Mouse (Mus musculus) liver, embryonic 14 days (tissue): Measurements from ENCODE around the gene Olfr633. TPM values are rescaled to one million over a fixed set of nuclear protein-coding genes. Genes with fewer than 3 reads are reported as not detected.

Experiments
- polyA plus RNA-seq: library from polyadenylated mRNA; depleted of rRNA; stranded (reverse); fragments of >200 nt; gene quantifications from 2 replicates; pipeline ENCODE4 v1.2.3, GENCODE M21; 2012; rRNA removed

Gene Olfr633
- polyA plus RNA-seq = 0.02 and 0.09 TPM in 2 replicates

GRCm38 (mm10) chr7:103944137-103944536 is at the start of gene Olfr633:
Gene Olfr633 (plus strand): TSS chr7:103944437.

DNA sequence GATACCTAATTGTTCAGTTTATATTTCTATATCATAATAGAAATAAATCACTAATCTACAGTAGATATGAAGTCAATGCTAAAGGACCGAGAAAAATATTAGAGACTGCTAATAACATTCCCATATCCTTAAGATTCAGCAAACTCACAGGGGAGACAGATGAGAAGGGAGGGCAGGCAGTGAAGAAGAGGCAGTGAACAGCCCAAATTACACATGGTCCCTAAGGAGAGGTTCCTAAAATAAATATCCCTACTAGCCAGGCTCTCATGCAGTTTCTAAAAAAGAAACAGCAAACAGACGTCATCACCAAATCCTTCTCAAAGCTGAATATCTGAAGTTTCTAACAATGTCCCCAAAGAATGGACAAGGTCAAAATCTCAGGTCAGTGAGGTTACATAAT is 41.0 kb upstream of the Olfr633 start, which contains the start of gene Olfr65:
TSS of gene Olfr65 (plus strand) at position 301 of the 400 bp plus-strand sequence.

GRCm38 (mm10) chr7:103928525-103928924 is 15.7 kb upstream of the Olfr633 start, which contains the start of gene Olfr631:
Gene Olfr631 (plus strand): TSS chr7:103928825.

GRCm38 (mm10) chr7:103934264-103934663 is 10.0 kb upstream of the Olfr633 start, which contains the start of gene Olfr632:
Gene Olfr632 (plus strand): TSS chr7:103934347.

DNA sequence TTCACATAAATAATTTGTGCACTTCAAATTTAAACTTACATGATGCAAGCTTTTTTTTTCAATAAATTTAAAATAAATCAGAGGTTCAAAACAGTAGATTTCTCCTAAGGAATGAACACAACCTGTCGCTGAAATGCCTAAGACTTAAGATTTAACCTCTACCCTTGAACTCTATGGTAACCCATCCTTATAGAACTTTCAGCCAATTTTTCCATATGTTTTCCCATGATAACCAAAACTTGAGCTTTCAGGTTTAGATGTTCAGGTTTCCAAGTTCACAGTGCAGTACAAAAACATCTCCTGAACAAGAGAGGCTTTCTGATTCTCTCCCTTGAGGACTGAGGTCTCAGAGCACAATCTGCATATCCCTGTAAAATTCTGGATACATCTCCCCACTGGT is 26.6 kb downstream of the Olfr633 start, which contains the start of gene Olfr635:
TSS of gene Olfr635 (plus strand) at position 301 of the 400 bp plus-strand sequence.

GRCm38 (mm10) chr7:103998446-103998845 is 54.2 kb downstream of the Olfr633 start, which contains the start of gene Olfr638:
Gene Olfr638 (plus strand): TSS chr7:103998746.

Other genes starting within 250 kb of the Olfr633 start
- not detected in 2 replicates for gene Olfr243, start 229.8 kb upstream of the Olfr633 start, polyA plus RNA-seq
- gene Olfr628, start 214.1 kb upstream of the Olfr633 start, polyA plus RNA-seq = not detected in 2 replicates
- gene Olfr629, start 199.5 kb upstream of the Olfr633 start, polyA plus RNA-seq = 0.06 and 0.08 TPM in 2 replicates
- 0.03 TPM in 2 replicates for gene Olfr630, start 187.1 kb upstream of the Olfr633 start, polyA plus RNA-seq
- 0.01 TPM in 1 of 2 replicates, not detected in the other for gene Olfr69, start 172.8 kb upstream of the Olfr633 start, polyA plus RNA-seq
- 0.06 and 0.08 TPM in 2 replicates for gene Olfr68, start 164.7 kb upstream of the Olfr633 start, polyA plus RNA-seq
- 0.01 and 0.02 TPM in 2 replicates for gene Olfr67, start 152.6 kb upstream of the Olfr633 start, polyA plus RNA-seq
- gene Hbb-bt, start 130.4 kb upstream of the Olfr633 start, polyA plus RNA-seq = 72,714 and 77,546 TPM in 2 replicates
- gene Hbb-bs, start 116.3 kb upstream of the Olfr633 start, polyA plus RNA-seq = 210,584 and 218,066 TPM in 2 replicates
- 0.17 and 0.27 TPM in 2 replicates for gene Hbb-bh2, start 103.9 kb upstream of the Olfr633 start, polyA plus RNA-seq
- gene Hbb-bh1, start 101.3 kb upstream of the Olfr633 start, polyA plus RNA-seq = 208 and 218 TPM in 2 replicates
- gene Hbb-y, start 91.2 kb upstream of the Olfr633 start, polyA plus RNA-seq = 398 and 559 TPM in 2 replicates
- 0.01 and 0.05 TPM in 2 replicates for gene Olfr66, start 58.2 kb upstream of the Olfr633 start, polyA plus RNA-seq
- not detected in 2 replicates for gene Olfr64, start 50.0 kb upstream of the Olfr633 start, polyA plus RNA-seq
- gene Olfr65, start 41.0 kb upstream of the Olfr633 start, polyA plus RNA-seq = not detected in 2 replicates
- gene Olfr631, start 15.6 kb upstream of the Olfr633 start, polyA plus RNA-seq = 0.45 and 0.77 TPM in 2 replicates
- gene Olfr632, start 10.1 kb upstream of the Olfr633 start, polyA plus RNA-seq = 1.6 and 1.8 TPM in 2 replicates
- under 0.01 TPM in 2 replicates for gene Olfr635, start 26.7 kb downstream of the Olfr633 start, polyA plus RNA-seq
- 0.05 TPM in 2 replicates for gene Olfr638, start 54.3 kb downstream of the Olfr633 start, polyA plus RNA-seq
- gene Olfr639, start 72.9 kb downstream of the Olfr633 start, polyA plus RNA-seq = not detected in 2 replicates
- not detected in 2 replicates for gene Olfr640, start 81.1 kb downstream of the Olfr633 start, polyA plus RNA-seq
- gene Olfr641, start 91.0 kb downstream of the Olfr633 start, polyA plus RNA-seq = not detected in 2 replicates
- not detected in 2 replicates for gene Olfr642, start 108.2 kb downstream of the Olfr633 start, polyA plus RNA-seq
- gene 4930516K23Rik, start 117.0 kb downstream of the Olfr633 start, polyA plus RNA-seq = not detected in 2 replicates
- gene Olfr644, start 127.4 kb downstream of the Olfr633 start, polyA plus RNA-seq = not detected in 2 replicates
- not detected in 2 replicates for gene Olfr645, start 141.0 kb downstream of the Olfr633 start, polyA plus RNA-seq
- gene Olfr646, start 160.4 kb downstream of the Olfr633 start, polyA plus RNA-seq = not detected in 2 replicates
- not detected in 2 replicates for gene Ubqln5, start 185.4 kb downstream of the Olfr633 start, polyA plus RNA-seq
- not detected in 2 replicates for gene Olfr643, start 193.0 kb downstream of the Olfr633 start, polyA plus RNA-seq
- not detected in 2 replicates for gene Ubqln3, start 198.8 kb downstream of the Olfr633 start, polyA plus RNA-seq
- not detected in 2 replicates for gene Ubqlnl, start 206.1 kb downstream of the Olfr633 start, polyA plus RNA-seq
- gene Olfm5, start 220.4 kb downstream of the Olfr633 start, polyA plus RNA-seq = 0.01 TPM in 1 of 2 replicates, not detected in the other
- gene Olfr648, start 239.0 kb downstream of the Olfr633 start, polyA plus RNA-seq = 0.03 and 0.06 TPM in 2 replicates